Mouse (Mus musculus) cerebellum, adult 2 months (tissue): ENCODE data around the gene Samd14. TPM values are rescaled to one million over a fixed set of nuclear protein-coding genes. Genes with fewer than 3 reads are reported as not detected.

ENCODE experiments used
- DNase-seq, 2 experiments: peaks; one replicate each; pipeline ENCODE4 v3.0.0; 2021
- H3K27ac ChIP-seq: fragments of 200-500 bp; 2 replicates; pipeline ENCODE4 v1.5.1; 2012; ENCODE audit warnings: low read length, control low read depth, inconsistent platforms; ENCODE audit not compliant: insufficient read depth
- H3K27me3 ChIP-seq: fragments of 200-500 bp; 2 replicates; pipeline ENCODE4 v1.6.1; 2012; ENCODE audit warnings: inconsistent platforms, mild to moderate bottlenecking, low read length, moderate library complexity; ENCODE audit not compliant: control insufficient read depth, insufficient read depth
- H3K4me1 ChIP-seq: fragments of 200-500 bp; 2 replicates; pipeline ENCODE4 v1.6.1; 2011; ENCODE audit warnings: low read length; ENCODE audit not compliant: control insufficient read depth, insufficient read depth
- H3K4me3 ChIP-seq: fragments of 200-500 bp; replicated peaks from 2 replicates; pipeline ENCODE3; 2011; ENCODE audit warnings: mild to moderate bottlenecking, low read depth, low read length, control low read depth; ENCODE audit not compliant: insufficient read depth
- CTCF ChIP-seq: fragments of 200-500 bp; IDR thresholded peaks from 2 replicates; pipeline ENCODE4 v1.5.1; 2011; ENCODE audit warnings: low read depth, mild to moderate bottlenecking, control low read depth, low read length, moderate library complexity, borderline replicate concordance; ENCODE audit not compliant: insufficient read depth
- POLR2A ChIP-seq: fragments of 200-500 bp; IDR thresholded peaks from 2 replicates; pipeline ENCODE4 v1.6.1; 2011; ENCODE audit warnings: low read length, control low read depth, borderline replicate concordance; ENCODE audit not compliant: insufficient read depth
- WGBS: fragments of 180-500 bp; shearing (Covaris S2); methylation state at CpG from one replicate; pipeline ENCODE4 v1.1.7; 2018; 5-methylcytosine and 5-hydroxymethylcytosine counted together
- polyA plus RNA-seq: library from polyadenylated mRNA; depleted of rRNA; stranded (reverse); fragments of >200 nt; gene quantifications from 2 replicates; pipeline ENCODE4 v1.2.3, GENCODE M21; 2012

Gene Samd14
- polyA plus RNA-seq, 1 experiment: 80.7 TPM

DNA sequence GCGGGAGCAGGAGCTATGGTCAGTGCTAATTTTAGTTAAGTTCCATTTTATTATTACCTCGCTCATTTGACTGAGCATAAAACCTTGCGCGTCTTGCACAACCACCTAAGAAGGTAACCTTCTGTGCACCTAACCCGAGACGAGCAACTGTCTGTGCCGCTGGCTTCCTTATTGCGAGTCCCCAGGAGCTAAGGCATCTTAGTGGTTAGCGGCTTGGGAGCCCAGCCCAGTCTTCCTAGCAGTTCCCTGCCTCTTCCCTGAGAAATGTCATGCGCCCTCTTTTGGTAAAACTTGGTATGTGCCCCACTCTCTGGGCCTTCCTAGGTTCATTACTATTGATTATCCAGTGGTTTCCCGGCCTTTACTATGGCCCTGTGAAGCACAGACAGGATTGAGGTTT, 32.4 kb downstream of the Samd14 start:
- H3K27me3 ChIP-seq: no peaks in the 10 kb centered on the region
- peak overlapping the region; percentile 65 for H3K27ac ChIP-seq
- peak; percentile 89 for DNase-seq
- peaks cover 23% of the 10 kb centered on the region for H3K4me1 ChIP-seq
- TF ChIP-seq POLR2A (peak; percentile 70; the same call in 1 of the 2 replicates), CTCF (peak; percentile 74)
- peak overlapping the region; percentile 72 for H3K4me3 ChIP-seq
- WGBS: under 1% methylated on average over 11 of the region's 11 CpGs

DNA sequence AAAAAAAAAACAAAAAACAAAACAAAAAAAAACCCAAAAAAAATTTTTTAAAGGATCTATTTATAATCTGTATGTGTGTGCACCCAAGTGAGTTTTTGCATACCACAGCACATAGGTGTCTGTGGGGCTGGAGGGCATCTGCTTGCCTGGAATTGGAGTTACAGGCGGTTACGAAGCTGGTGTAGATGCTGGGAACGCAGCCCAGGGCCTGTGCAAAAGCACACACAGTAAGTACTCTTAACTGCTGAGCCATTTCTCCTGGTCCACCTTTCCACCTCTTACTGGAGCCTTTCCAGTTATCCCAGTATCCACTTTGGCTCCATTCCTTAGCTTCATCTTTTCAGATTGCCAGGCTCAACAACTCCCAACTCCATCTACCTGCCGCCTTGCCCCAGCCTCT, 33.4 kb downstream of the Samd14 start:
- H3K27me3 ChIP-seq: no peaks in the 10 kb centered on the region
- peak; percentile 25 to 26 for DNase-seq
- WGBS: 87% methylated on average over 4 of the region's 4 CpGs
- H3K4me3 ChIP-seq: no peak overlapping the region
- no peak for TF ChIP-seq POLR2A
- TF ChIP-seq CTCF: no peak
- peaks cover 14% of the 10 kb centered on the region for H3K4me1 ChIP-seq
- no peak overlapping the region for H3K27ac ChIP-seq

DNA sequence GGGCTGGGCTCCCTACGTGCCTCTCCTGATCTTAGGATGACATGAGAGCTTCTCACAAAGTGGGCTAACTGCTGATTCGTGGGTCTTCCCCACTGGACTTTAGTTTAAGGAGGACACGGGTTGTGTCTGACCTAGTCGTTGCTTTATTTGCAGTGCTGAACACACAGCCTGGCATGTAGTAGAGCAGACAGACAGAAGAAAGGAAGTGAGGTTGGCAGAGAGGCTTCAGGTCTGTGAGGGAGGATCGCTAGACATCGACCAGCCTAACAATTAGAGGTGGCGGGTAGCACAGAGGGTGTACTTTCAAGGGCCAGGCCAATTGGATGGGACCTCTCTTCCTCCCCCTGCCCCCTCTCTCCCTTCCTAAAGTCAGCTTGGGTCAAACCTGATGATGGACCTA, 33.9 kb downstream of the Samd14 start:
- Histone ChIP-seq H3K27me3 (no peaks in the 10 kb centered on the region), H3K27ac (no peak overlapping the region), H3K4me1 (peaks cover 9% of the 10 kb centered on the region), H3K4me3 (no peak overlapping the region)
- 62% methylated on average over 7 of the region's 7 CpGs for WGBS
- DNase-seq: peak in 1 of 2 experiments; percentile 19
- no peak for TF ChIP-seq CTCF
- no peak for TF ChIP-seq POLR2A

DNA sequence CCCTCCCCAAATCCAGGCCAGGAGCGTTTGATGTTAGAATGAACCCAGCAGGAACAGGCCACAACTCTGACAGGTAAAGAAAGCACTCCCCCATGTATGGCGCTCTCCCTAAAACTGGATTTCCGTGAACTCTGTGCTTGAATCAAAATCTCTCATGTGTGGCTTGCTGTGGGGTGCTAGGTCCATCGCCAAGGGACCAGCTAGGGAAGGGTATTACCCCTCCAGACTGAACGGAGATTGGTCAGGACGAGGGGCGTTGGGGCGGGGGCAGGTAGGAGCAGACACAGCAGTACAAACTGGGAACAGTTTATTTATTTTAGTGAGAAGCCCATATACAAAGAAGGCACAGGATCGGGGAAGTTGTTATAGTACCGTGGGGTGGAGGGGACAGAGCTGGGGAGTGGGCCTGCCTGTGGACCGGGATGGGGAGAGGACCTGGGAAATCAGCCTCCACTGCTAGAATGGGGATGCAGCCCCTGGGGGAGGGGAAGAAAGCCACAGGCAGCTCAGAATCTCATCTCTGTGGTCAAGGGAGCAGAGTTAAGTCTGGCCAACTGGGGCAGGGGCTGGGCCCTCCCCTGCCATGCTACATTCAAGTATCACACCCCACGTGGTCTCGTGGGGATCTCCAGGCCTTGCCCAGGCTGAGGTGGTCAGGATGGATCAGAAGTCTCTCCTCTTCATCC, 34.6 kb downstream of the Samd14 start:
- DNase-seq: peak in 1 of 2 experiments; percentile 15
- Histone ChIP-seq H3K27me3 (no peaks in the 10 kb centered on the region), H3K4me1 (peaks cover 4% of the 10 kb centered on the region), H3K27ac (no peak overlapping the region), H3K4me3 (no peak overlapping the region)
- WGBS: 77% methylated on average over 13 of the region's 13 CpGs
- TF ChIP-seq POLR2A (no peak), CTCF (no peak)

DNA sequence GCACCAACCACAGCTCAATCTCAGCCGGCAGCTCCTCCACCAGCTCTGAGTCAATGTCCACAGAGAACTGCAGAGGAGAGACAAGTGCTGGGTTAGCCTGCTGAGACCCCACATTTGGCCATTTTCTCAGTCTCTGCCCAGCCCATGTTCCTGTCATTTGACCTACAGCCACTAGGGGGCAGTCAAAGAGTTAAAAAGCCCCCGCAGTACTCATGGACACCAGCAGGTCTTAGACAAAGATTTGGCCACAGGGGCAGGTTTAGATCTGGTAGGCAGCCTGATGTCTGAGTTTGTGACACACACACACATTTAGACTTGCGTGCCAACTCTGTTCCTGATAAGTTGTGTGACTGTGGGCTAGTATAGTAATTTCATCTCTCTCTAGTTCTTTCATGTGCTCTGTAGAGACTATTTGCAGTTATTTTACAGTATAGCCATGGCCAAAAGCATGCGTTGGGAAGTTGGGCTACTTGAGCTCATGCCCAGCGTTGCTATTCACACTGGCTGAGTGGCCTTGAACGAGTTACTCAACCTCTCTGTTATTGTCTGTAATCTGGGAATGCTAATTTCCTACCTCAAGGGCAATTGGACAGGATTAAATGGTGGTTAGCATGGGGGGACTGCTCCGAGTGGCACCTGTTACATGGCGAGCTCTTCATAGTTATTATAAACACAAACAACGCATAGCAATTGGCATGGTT, 37.5 kb downstream of the Samd14 start:
- no peak overlapping the region for H3K27ac ChIP-seq
- WGBS: 50% methylated on average over 9 of the region's 9 CpGs
- DNase-seq: peak; percentile 67 to 71
- TF ChIP-seq POLR2A (no peak), CTCF (peak; percentile 87)
- no peaks in the 10 kb centered on the region for H3K4me1 ChIP-seq
- H3K4me3 ChIP-seq: no peak overlapping the region
- no peaks in the 10 kb centered on the region for H3K27me3 ChIP-seq

DNA sequence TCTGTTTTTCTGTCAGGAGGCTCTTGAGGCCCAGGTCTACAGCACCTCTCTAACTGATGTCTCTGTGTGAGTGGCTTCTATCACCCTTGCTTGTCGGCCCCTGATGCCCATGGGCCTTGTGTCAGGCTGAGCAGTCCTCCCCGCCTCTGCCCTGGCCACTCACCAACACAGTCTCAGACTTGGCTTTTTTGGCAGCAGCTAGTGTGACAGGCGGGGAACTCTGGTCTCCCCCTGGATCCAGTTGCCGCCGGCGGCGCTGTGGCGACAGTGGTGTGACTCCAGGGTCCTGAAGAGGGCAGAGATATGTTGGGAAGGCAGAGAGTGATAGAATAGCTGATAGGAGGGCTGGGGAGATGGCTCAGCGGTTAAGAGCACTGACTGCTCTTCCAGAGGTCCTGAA, 43.4 kb downstream of the Samd14 start:
- DNase-seq: peak in 1 of 2 experiments; percentile 7
- H3K4me3 ChIP-seq: no peak overlapping the region
- H3K27me3 ChIP-seq: no peaks in the 10 kb centered on the region
- no peaks in the 10 kb centered on the region for H3K4me1 ChIP-seq
- 20% methylated on average over 9 of the region's 9 CpGs for WGBS
- no peak overlapping the region for H3K27ac ChIP-seq
- TF ChIP-seq POLR2A: no peak
- TF ChIP-seq CTCF: no peak

DNA sequence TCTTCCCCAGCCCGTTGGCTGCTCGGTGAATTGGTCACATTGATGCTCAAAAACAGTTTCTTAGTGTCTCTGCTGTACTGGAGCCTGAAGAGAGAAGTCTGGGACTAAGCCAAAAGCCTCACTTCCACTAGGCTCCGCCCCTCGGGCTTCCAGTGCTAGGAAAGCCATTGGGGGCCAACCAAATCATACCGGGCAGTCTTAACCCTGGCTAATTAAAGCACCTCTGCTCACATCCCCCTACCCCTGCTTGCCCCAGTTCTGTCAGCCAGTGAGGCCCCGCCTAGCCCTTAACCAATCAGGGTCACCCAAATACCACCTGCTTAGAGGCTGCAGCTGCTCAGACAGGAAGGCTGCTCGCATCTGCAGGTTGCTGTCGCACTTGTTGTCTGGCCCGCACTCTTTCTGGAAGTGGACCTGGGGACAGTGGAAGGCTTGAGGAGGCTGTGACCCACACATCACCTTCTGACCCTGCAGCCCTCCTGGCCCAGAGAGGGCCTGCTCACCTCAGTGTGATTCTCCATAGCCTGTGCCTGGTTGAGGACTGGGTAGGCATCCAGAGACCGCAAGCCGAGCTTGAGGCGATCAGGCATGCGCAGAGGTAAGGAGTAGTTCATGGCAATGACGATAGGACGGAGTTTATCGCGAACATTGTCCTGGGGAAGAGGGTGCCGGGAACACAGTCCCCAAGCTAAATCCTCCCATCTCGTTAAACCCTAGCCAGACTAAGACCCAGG, 47.3 kb downstream of the Samd14 start:
- peak in 1 of 2 experiments; percentile 15 for DNase-seq
- TF ChIP-seq CTCF: no peak
- no peaks in the 10 kb centered on the region for H3K4me1 ChIP-seq
- H3K27me3 ChIP-seq: no peaks in the 10 kb centered on the region
- WGBS: 41% methylated on average over 19 of the region's 19 CpGs
- H3K27ac ChIP-seq: no peak overlapping the region
- H3K4me3 ChIP-seq: no peak overlapping the region
